Mouse (Mus musculus) midbrain, embryonic 14.5 days (tissue): ENCODE data around the gene Rhbdl1. TPM values are rescaled to one million over a fixed set of nuclear protein-coding genes. Genes with fewer than 3 reads are reported as not detected.
A peak's percentile ranks its signal among the peaks of the same experiment; 100 is the strongest.

Experiments used
- ATAC-seq: fragments of 200-750 bp; cut with Nextera tagmentation; 2 replicates; pipeline ENCODE4 v1.8.0; 2017; ENCODE audit warnings: moderate number of reproducible peaks, moderate library complexity; ENCODE audit not compliant: low FRiP score, low TSS enrichment
- DNase-seq: peaks from one replicate; pipeline ENCODE4 v3.0.0-alpha.2; 2015
- H3K27ac ChIP-seq: fragments of 300-500 bp; sonication (generic); replicated peaks from 2 replicates; pipeline ENCODE4 v1.5.1; 2014; ENCODE audit warnings: mild to moderate bottlenecking, low read depth, low read length, moderate library complexity
- H3K27me3 ChIP-seq: fragments of 300-500 bp; sonication (generic); 2 replicates; pipeline ENCODE4 v1.6.1; 2014; ENCODE audit warnings: low read length, control low read depth, mixed read lengths; ENCODE audit not compliant: control insufficient read depth, insufficient read depth
- H3K36me3 ChIP-seq: fragments of 300-500 bp; sonication (generic); 2 replicates; pipeline ENCODE4 v1.6.1; 2014; ENCODE audit warnings: low read length, control low read depth; ENCODE audit not compliant: control insufficient read depth, insufficient read depth
- H3K4me1 ChIP-seq: fragments of 300-500 bp; sonication (generic); 2 replicates; pipeline ENCODE4 v1.6.1; 2014; ENCODE audit warnings: mild to moderate bottlenecking, antibody characterized with exemption, low read length, control low read depth; ENCODE audit not compliant: control insufficient read depth, insufficient read depth
- H3K4me2 ChIP-seq: fragments of 300-500 bp; sonication (generic); 2 replicates; pipeline ENCODE4 v1.6.1; 2014; ENCODE audit warnings: mild to moderate bottlenecking, low read length, moderate library complexity
- H3K4me3 ChIP-seq: fragments of 300-500 bp; sonication (generic); replicated peaks from 2 replicates; pipeline ENCODE4 v1.5.1; 2014; ENCODE audit warnings: low read depth, low read length
- H3K9ac ChIP-seq: fragments of 300-500 bp; sonication (generic); replicated peaks from 2 replicates; pipeline ENCODE4 v1.6.1; 2014; ENCODE audit warnings: mild to moderate bottlenecking, low read length, moderate library complexity
- H3K9me3 ChIP-seq: fragments of 300-500 bp; sonication (generic); 2 replicates; pipeline ENCODE4 v1.6.1; 2016; ENCODE audit warnings: low read length, control low read depth, mixed read lengths; ENCODE audit not compliant: control insufficient read depth
- WGBS: fragments of 180-500 bp; shearing (Covaris S2); extraction: QIAGEN DNeasy Blood & Tissue Kit; methylation state at CpG from one replicate; pipeline ENCODE4 v1.1.7; 2014; 5-methylcytosine and 5-hydroxymethylcytosine counted together
- polyA plus RNA-seq: library from polyadenylated mRNA; unstranded; fragments of >200 nt; fragmentation: Nextera tagmentation; extraction: Ambion mirVana; gene quantifications from 2 replicates; pipeline ENCODE4 v1.2.1, GENCODE M21; 2014

The Rhbdl1 gene
- polyA plus RNA-seq, 1 experiment from 2014 or later: 45.5 TPM

DNA sequence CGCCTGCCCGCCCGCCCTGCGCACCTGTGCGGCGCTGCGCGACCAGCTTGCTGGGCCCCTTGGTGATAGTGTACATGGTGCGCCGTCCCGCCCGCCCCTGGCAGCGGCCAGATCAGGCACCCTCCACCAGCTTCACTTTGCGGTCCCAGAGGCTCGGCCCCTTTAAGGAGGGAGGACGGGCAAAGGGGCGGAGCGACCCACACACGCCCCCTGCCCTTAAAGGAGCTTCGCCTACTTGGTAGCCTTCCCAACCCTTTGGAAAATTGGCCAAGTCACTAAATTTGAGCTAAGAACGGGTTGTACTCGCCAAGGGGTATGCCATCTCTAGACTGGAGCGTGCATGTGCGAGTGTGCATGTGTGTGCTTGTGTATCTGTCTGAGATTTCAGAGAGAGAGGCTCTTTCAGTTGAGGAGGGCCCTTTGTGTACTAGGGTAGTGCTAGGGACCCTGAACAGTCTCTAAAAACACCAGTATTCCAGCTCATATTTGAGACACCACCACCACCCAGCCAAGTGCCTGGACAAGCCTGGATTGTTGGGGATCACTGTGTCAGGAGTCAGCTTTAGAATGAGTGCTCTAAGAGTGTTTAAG, 31.6 kb upstream of the Rhbdl1 start, which contains the start of gene Mcrip2:
Gene Mcrip2, minus strand, starts transcription at position 164 of the 591 bp plus-strand sequence.
- DNase-seq: peak; percentile 90
- Histone ChIP-seq H3K27me3 (no peaks in the 10 kb centered on the region), H3K4me3 (peak within 1 kb of the TSS; percentile 79), H3K4me2 (peak within 1 kb of the TSS; percentile 98), H3K27ac (peak within 1 kb of the TSS; percentile 52), H3K9ac (peak within 1 kb of the TSS; percentile 70), H3K36me3 (no peaks in the 10 kb centered on the region), H3K4me1 (peaks cover 5% of the 10 kb centered on the region; the same call in 1 of the 2 replicates), H3K9me3 (no peaks in the 10 kb centered on the region)
- peak; percentile 85 for ATAC-seq
- 0% methylated on average over 24 of the region's 24 CpGs for WGBS

GRCm38 (mm10) chr17:25867836-25868600, 30.9 kb upstream of the Rhbdl1 start:
- ATAC-seq (peak; percentile 58), DNase-seq (peak; percentile 26)
- H3K36me3 ChIP-seq: no peaks in the 10 kb centered on the region
- peaks cover 5% of the 10 kb centered on the region; the same call in 1 of the 2 replicates for H3K4me1 ChIP-seq
- H3K27me3 ChIP-seq: no peaks in the 10 kb centered on the region
- peak overlapping the region; percentile 79 for H3K4me3 ChIP-seq
- H3K27ac ChIP-seq: peak overlapping the region; percentile 52
- H3K9me3 ChIP-seq: no peaks in the 10 kb centered on the region
- peak overlapping the region; percentile 70 for H3K9ac ChIP-seq
- peak overlapping the region; percentile 98 for H3K4me2 ChIP-seq
- WGBS: 1% methylated on average over 42 of the region's 42 CpGs

- Histone ChIP-seq H3K9me3 (no peaks in the 10 kb centered on the region), H3K4me3 (peak overlapping the region; percentile 79), H3K4me1 (peaks cover 5% of the 10 kb centered on the region; the same call in 1 of the 2 replicates), H3K36me3 (no peaks in the 10 kb centered on the region), H3K9ac (no peak overlapping the region), H3K27me3 (no peaks in the 10 kb centered on the region), H3K4me2 (peak overlapping the region; percentile 98), H3K27ac (no peak overlapping the region)
- WGBS: 17% methylated on average over 7 of the region's 7 CpGs
- DNase-seq (no peak), ATAC-seq (no peak)
Observed at GRCm38 (mm10) chr17:25867509-25867835, 30.4 kb upstream of the Rhbdl1 start.

DNA sequence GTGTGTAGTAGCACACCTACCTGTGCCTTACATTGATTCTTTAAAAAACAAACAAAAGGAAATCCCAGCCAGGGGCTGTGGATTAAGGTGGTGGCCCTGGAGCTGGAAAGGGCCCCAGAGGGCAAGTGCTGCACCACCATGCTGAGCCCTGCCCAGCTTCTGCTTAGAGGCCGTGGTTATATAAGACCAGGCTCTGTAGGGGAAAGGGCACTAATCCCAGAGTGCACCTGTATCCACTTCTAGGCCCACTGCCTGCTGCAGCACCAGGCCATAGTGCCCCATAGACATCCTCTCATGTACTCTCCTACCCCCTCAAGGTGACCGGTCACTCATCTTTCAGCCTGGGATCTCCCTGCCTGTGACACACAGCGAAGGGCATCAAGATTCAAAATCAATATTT, 29.1 kb upstream of the Rhbdl1 start:
- Histone ChIP-seq H3K4me2 (no peak overlapping the region), H3K4me1 (peaks cover 10% of the 10 kb centered on the region), H3K9ac (no peak overlapping the region), H3K9me3 (no peaks in the 10 kb centered on the region), H3K4me3 (no peak overlapping the region), H3K36me3 (no peaks in the 10 kb centered on the region), H3K27ac (no peak overlapping the region), H3K27me3 (no peaks in the 10 kb centered on the region)
- ATAC-seq (no peak), DNase-seq (no peak)
- WGBS: 92% methylated on average over 3 of the region's 3 CpGs

- Histone ChIP-seq H3K9me3 (no peaks in the 10 kb centered on the region), H3K4me3 (no peak overlapping the region), H3K27me3 (no peaks in the 10 kb centered on the region), H3K9ac (no peak overlapping the region), H3K36me3 (no peaks in the 10 kb centered on the region), H3K27ac (no peak overlapping the region), H3K4me2 (no peak overlapping the region), H3K4me1 (peaks cover 18% of the 10 kb centered on the region)
- 94% methylated on average over 11 of the region's 11 CpGs for WGBS
- DNase-seq (no peak), ATAC-seq (no peak)
Observed at GRCm38 (mm10) chr17:25865288-25865687, 28.2 kb upstream of the Rhbdl1 start.

- Histone ChIP-seq H3K4me1 (peaks cover 18% of the 10 kb centered on the region), H3K27ac (no peak overlapping the region), H3K9ac (no peak overlapping the region), H3K9me3 (no peaks in the 10 kb centered on the region), H3K4me2 (no peak overlapping the region), H3K4me3 (no peak overlapping the region), H3K27me3 (no peaks in the 10 kb centered on the region), H3K36me3 (no peaks in the 10 kb centered on the region)
- WGBS: 92% methylated on average over 14 of the region's 14 CpGs
- ATAC-seq (no peak), DNase-seq (no peak)
Observed at GRCm38 (mm10) chr17:25864311-25864710, 27.2 kb upstream of the Rhbdl1 start.

- Histone ChIP-seq H3K4me1 (peaks cover 18% of the 10 kb centered on the region), H3K36me3 (no peaks in the 10 kb centered on the region), H3K4me2 (no peak overlapping the region), H3K9me3 (no peaks in the 10 kb centered on the region), H3K9ac (no peak overlapping the region), H3K27ac (no peak overlapping the region), H3K27me3 (no peaks in the 10 kb centered on the region), H3K4me3 (no peak overlapping the region)
- 94% methylated on average over 6 of the region's 6 CpGs for WGBS
- ATAC-seq (no peak), DNase-seq (no peak)
Observed at GRCm38 (mm10) chr17:25863681-25864080, 26.6 kb upstream of the Rhbdl1 start.

- peak overlapping the region; percentile 63 for H3K4me3 ChIP-seq
- DNase-seq (no peak), ATAC-seq (peak; percentile 28)
- H3K27me3 ChIP-seq: no peaks in the 10 kb centered on the region
- H3K27ac ChIP-seq: peak overlapping the region; percentile 85
- no peaks in the 10 kb centered on the region for H3K36me3 ChIP-seq
- H3K9ac ChIP-seq: peak overlapping the region; percentile 83
- H3K4me2 ChIP-seq: peak overlapping the region; percentile 86
- WGBS: 10% methylated on average over 6 of the region's 6 CpGs
- H3K9me3 ChIP-seq: no peaks in the 10 kb centered on the region
- H3K4me1 ChIP-seq: peaks cover 13% of the 10 kb centered on the region
Observed at GRCm38 (mm10) chr17:25861704-25862612, 24.9 kb upstream of the Rhbdl1 start.
